Mouse (Mus musculus): ENCODE data around the gene Wdr26. TPM values are rescaled to one million over a fixed set of nuclear protein-coding genes. Genes with fewer than 3 reads are reported as not detected.

Wdr26 gene
- polyA plus RNA-seq, 1 experiment, result 57.4 TPM

GRCm38 (mm10) chr1:181237332-181237731 is 25.5 kb upstream of the Wdr26 start:
- no peak for DNase-seq (ENCODE audit: low spot score)

DNA sequence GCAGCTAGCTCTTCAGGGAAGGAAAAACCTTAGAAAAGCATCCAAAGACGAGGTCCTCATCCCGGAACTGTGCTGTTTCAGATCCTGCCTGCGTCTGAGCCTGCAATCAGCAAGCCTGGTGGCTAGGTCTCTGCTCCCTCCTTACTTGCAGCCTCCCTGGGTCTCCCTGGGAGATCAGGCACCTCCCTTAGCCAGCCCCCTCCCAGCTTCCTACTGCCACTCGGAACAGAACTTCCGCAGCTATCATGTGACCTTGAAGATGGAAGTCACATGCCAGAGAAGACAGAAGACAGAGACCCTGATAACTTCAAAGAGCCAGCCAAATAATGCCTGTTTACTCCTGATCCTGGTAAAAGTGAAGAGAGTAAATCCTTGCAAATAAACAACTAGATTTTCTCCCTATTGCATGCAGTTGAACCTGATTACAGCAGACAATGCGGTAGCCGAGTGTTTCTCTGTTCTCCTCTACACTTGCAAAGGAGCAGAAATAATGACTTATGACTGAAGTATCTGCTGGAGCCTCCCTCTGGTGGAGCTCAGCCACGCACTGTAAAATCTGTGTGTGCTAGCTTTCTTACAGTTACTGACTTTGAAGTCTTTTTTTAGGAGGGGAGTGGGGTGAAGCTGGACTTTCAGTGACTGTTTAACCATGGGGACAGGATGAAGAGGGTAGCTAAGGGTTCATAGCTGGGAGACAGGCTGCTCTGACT is 22.7 kb upstream of the Wdr26 start:
- no peak for DNase-seq (ENCODE audit: low spot score)

DNA sequence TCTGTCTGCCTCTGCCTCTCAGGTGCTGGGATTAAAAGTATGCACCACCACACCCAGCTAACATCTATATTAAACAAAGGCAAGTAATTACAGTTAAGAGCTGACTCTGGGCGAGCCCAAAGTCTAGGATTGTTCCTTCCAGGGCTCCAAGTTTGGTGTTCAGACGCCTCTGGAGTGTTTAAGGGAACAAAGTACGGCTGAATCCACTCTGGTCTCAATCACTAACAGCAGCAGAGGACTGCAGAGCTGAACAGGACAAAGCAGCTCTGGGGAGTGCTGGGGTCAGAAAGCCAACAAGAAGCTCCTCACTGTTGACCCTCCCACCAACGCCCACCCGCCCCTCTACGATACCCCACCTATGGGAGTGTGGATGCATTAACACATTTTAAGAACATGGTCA is 21.9 kb upstream of the Wdr26 start:
- DNase-seq (ENCODE audit: low spot score), result no peak

DNA sequence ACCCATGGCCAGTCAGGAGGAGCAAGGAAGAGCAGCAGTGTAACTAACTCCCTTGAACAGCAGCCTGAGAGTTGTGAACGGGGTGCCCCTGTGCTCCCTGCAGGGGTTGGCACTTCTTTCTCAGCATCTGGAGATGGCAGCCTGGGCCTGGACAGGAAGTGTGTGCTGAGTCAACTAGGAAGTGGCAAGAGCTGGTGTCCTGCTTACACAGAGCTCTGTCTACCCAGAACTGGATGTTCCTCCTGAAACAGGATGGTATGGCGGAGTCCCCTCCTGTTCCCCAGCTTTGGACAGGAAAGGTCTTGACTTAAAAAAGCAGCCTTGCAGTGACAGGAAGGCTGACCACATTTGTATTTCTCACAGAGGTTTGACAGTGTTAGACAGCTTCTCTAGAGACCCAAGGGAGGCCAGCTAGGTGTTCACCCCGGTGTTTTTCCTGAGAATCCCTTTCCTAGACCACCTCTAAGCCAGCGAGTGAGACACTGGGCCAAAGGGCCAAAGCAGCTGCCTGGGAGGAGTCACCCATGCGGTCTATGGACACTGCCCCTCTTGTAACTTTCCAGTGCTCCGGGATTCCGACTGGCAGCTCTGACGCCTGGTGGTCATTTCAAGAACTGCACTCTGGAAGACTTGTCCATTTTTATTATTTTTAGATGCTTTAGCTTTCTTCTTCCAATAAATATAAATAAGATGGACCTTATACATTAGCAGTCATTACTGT is 20.7 kb upstream of the Wdr26 start:
- DNase-seq (ENCODE audit: low spot score), result peak; percentile 48

DNA sequence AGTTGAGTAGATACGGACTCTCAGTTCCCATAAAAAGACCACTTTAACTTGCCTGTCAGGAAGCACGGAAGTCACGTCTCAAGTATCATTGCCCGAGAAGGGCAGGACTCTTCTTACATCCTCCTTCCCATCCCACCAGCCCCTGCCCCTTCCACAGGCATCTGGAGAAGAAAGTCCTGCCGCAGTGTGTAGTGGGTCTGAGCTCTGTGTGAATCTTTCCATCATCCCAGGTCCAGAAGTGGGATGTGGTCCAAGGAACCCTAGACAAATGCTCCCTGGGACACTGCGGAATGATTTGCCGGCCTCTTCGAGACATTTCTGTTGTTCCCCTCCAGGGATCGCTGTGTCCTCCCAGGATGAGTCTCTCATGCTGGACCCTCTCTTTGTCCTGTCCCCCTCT is 20.0 kb upstream of the Wdr26 start:
- DNase-seq (ENCODE audit: low spot score), result no peak

GRCm38 (mm10) chr1:181231262-181231661 is 19.5 kb upstream of the Wdr26 start:
- no peak for DNase-seq (ENCODE audit: low spot score)

DNA sequence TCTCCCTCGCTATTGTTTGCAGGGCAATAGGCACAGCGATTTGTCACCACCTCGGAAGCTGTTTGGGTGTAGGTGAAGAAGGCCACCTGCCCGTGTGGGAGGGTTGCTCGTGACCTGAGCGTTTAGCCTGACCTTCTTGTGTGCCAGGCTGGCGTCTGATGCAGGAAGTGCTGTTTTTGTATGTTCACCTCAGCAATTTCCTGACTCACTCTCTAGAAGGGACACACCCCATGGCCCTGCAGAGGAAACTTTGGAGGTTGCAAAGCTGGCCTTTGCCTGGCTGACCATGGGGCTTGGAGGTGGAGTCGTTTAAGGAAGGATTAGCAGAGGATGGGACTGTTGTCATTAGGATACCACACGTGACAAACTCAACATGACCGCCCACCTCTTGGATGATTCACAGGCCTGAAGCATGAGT is 18.9 kb upstream of the Wdr26 start:
- DNase-seq (ENCODE audit: low spot score), result peak; percentile 38

- DNase-seq (ENCODE audit: low spot score), result no peak
Observed at GRCm38 (mm10) chr1:181229046-181229445, 17.2 kb upstream of the Wdr26 start.

DNA sequence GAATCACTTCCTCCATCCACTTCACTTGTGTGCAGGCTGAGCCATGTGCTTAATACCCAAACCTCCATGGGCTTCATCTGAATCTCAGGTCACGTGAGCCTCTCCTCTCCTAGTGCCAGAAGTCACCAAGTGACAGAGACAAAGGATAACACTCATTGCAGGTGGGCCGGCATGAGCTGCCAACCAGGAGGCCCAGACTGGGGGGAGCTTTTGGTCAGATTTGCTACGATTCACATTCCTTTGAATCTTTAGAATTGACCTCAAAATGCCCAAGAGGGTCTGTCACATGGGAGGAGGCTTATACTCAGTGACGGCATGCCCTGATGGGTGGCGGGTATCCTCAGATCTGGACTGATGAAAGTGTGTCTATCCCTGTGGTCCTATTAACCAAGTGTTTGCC is 16.8 kb upstream of the Wdr26 start:
- DNase-seq (ENCODE audit: low spot score), result no peak

DNA sequence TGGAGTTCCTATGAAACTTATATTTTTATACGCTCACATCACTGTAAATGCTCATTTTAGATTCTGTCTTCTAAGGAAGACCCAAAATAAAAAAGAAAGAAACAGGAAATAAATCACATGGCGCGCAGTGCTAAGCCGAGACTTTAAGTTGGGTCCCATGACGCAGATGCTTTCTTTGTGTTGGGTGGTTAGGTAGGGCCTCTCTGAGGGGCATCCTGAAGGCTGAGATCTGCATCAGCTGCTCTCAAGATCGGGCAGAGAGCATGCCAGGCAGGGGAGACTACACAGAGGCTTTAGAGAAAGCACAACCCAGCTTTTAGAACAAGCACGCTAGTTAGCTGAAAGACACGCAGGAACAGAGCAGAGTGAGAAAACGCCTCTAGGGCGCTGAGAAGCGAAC is 16.0 kb upstream of the Wdr26 start:
- no peak for DNase-seq (ENCODE audit: low spot score)

- DNase-seq (ENCODE audit: low spot score), result no peak
Observed at GRCm38 (mm10) chr1:181226850-181227249, 15.0 kb upstream of the Wdr26 start.

- no peak for DNase-seq (ENCODE audit: low spot score)
Observed at GRCm38 (mm10) chr1:181225281-181225680, 13.5 kb upstream of the Wdr26 start.

DNA sequence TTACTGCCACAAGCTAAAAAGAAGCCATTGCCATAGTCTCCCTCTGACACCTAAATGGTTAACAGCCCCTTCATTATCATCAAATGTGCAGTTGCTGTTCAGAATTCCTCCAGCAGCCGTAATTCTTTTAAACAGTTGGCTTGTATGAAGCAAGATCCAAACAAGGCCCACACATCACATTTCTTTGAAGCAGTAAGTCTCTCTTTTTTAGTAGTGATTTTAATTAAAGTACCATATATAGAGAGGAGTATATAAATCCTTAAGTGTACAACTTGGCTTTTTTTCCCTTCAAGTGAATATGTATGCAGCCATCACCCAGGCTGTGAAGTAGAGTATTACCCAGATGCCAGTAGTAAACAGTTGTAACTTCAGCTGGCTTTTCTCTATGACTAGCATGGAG is 10.2 kb upstream of the Wdr26 start:
- no peak for DNase-seq (ENCODE audit: low spot score)

DNA sequence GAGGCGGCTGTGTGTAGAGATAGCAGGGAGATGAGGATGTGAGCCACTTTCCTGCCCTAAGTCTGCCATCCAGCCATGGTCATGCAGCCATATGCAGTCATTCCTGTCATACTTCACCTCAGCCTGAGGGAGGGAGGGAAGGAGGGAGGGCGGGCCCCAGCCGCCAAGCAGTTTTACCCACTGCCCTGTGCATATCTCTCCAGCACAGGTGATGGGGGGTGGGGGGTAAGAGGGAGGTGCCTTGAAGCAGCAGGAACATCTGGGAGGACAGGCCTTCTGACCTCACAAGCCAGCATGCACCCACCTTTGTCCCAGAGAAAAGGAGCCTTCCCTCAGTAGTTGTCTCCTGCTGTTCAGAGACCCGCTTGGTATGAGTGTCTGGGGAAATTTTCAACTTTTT is 4.5 kb upstream of the Wdr26 start:
- no peak for DNase-seq (ENCODE audit: low spot score)

DNA sequence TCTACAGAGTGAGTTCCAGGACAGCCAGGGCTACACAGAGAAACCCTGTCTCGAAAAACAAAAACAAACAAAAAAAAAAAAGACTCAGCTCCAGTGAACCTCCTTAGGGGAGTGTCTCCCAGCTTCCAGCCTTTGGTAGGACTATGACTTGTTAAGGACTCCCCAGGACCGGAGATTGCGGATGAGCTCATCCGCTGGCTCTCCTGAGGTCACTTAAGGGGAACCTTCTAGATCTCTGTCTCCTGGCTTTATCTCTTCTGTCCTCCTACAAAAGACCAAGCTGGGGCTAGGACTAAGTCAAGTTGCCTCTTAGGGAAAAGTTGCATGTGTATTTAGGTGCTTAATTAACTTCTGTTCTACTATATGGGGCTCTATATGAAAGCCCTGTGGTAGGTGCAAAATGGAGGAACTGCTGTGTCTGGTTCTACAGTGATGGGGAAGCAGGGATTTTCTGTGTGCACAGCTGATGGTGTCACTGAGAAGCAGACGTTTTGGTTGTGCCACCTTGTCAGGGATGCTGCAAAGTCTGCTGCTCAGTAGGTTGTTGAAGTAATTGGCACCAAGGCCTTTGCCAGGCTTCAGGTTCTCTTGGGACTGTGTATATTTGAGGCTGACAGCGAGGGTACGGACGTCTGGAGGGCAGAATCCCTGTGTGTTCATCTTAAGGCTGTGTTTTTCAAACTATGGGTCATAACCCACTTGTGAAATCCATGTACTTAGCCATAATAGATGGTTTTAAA is 2.7 kb upstream of the Wdr26 start:
- DNase-seq (ENCODE audit: low spot score), result no peak

DNA sequence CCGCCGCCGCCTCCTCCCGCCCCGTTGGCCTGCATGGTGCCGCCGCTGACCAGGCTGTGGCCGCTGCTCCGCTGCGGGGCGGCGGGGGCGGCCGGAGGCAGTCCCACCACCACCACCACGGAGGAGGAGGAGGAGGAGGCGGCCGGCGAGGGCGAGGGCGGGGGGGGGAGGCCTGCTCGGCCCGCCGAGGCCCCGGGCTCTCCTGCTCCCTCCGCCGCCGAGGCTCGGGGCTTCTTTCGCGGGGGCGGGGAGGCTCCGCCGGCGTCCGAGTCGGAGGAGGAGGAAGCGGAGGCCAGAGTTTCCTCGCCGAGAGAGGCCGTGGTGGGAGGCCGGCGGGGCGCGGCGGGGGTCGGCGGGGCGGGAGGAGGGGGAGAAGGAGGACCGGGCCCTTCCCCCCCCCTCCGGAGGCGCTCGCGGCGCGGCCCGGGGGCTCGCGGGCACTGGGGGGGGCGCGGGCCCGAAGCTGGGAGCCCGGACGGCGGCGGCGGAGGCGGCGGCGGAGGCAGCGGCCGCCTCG is 340 bp downstream of the Wdr26 start:
- no peak for DNase-seq (ENCODE audit: low spot score)

GRCm38 (mm10) chr1:181210601-181211402 is 999 bp downstream of the Wdr26 start:
- DNase-seq (ENCODE audit: low spot score), result peak; percentile 48

DNA sequence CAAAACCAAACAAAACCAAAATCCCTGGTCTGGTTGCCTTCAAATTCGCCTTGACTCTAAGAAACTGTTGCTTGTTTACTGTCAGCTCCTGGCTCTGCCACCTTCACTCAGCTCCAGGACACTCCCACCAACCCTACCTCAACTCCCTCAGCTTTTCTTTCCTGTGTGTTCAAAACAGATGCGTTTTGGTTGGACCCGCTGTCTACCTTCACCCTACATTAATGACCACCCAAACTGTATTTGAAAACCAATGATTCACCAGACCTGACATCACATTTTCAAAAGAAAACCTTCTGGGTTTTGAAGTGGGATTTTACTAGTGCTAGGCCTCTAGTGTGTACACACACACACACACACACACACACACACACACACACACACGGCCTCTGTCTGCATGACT is 1.7 kb downstream of the Wdr26 start:
- no peak for DNase-seq (ENCODE audit: low spot score)

DNA sequence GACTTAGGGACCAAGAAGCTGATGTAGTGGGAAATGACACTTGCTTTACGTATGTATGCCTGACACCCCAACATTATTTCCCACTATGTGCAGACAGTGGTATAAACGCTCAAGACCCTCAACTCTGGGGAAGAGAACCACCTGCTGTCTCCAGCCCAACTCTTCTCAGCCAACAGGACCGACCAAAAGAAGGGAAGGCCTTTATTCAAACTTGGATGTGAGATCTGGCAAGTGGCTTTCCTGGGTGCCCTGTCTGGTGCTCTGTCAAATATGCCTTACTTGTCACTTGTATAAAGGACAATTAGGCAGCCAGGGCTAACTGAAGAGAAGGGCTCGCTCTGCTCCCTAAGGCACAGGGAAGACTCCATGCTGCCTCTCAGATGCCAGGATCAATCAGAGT is 12.4 kb downstream of the Wdr26 start:
- DNase-seq (ENCODE audit: low spot score), result no peak

DNA sequence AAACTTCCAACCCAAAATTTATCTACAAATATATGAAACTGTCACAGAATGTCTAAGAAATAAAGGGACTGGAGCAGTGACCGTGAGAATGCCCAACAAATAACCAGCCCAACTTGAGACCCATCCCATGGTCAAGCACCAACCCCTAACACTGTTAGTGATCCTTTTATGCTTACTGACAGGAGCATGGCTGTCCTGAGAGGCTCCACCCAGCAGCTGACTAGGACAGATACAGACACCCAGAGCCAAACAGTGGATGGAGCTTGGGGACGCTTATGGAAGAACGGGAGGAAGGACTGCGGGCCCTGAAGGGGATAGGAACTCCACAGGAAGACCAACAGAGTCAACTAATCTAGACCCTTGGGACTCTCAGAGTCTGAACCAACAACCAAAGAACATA is 22.9 kb downstream of the Wdr26 start:
- DNase-seq (ENCODE audit: low spot score), result no peak

DNA sequence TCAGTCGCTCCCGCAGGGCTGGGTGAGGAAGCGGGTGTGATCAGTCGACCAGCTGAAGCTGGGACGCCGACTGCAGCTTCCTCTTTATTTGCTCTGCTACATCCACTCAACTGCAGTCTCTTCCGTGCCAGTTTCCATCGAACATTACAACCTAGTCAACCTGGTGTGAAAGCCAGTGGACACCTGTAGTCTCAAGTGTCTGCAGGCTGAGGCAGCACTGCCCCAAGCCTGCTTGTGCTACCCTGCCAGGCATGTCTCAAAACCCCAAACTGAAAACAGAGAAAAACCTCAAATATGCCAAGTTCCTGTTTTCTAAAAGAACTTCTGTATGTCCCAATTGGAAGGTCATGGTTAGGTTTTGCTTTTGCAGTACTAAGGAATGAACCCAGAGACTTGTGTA is 41.6 kb downstream of the Wdr26 start:
- DNase-seq (ENCODE audit: low spot score), result no peak

DNA sequence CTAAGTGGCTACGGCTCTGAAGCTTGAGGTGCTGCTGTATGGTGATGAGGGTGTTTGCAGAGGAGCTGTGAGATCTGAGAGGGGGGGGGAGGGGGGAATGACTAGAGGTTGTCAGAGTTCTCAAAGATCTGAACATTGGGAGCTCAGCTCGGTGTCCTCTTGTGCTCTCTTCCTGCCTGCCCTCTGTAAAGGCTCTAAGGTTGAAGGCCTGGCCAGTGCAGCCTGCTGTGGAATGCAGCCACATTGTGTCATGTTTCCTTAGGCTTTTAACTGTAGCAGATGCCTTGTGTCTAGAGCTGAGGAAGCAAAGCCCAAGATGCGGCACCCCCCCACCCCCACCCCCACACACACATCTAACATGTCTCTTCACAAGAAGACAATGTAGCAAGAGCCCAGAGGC is 43.4 kb downstream of the Wdr26 start:
- no peak for DNase-seq (ENCODE audit: low spot score)
